Mouse (Mus musculus): ENCODE data around the gene Gpsm1. TPM values are rescaled to one million over a fixed set of nuclear protein-coding genes. Genes with fewer than 3 reads are reported as not detected.

Gene Gpsm1
- 64.4 and 71.6 TPM in 2 replicates for polyA plus RNA-seq (2015; fragmentation: Nextera tagmentation; extraction: Ambion mirVana)

DNA sequence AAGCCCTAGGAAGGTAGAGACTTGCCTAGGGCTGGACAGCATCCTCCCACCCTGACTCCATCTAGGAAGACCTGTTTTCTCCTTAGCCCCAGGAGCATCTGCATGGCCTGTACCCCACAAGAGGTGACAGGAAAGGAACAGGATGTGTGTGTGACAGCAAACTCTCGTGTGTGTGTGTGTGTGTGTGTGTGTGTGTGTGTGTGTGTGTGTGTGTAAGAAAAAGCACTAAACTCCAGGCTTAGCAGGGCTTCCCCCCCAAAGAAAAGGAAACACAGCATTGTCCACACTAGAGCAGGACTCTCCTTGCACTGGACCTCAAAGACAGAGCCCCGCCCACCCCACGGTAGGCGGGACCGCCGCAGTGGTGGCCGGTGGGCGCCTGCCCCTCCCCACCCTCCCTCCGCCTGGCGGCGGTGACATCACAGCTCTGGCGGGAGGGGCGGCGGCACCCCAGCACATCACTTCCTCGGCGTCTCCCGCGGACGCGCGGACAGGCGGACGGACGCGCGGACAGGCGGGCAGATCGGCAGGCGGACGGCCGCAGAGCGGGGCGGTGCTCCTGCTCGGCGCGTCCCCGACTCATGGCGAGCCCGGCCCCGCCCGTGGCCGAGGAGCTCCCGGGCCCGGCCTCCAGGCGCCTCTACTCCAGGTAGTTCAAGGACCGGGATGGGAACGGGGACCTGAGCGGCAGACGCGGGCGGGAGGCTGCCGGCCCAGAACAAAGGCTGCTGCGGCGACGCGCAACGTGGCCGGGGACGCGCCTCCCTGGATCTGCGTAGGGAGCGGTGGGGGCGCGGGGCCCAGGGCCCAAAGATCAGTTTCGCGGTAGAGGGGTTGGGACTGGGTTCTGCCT is at the start of gene Gpsm1:
TSS of gene Gpsm1 (plus strand) at position 444 of the 853 bp plus-strand sequence.
- ATAC-seq (replicated peaks; ENCODE audit: insufficient number of reproducible peaks, insufficient read depth, low FRiP score, low read depth): peak; percentile 85
- peak within 1 kb of the TSS; percentile 86 for H3K4me3 ChIP-seq
- H3K27ac ChIP-seq: peak within 1 kb of the TSS; percentile 96
- no peaks in the 10 kb centered on the region for H3K9me3 ChIP-seq (replicated peaks)
- H3K36me3 ChIP-seq: no peaks in the 10 kb centered on the region
- peak within 1 kb of the TSS; percentile 78 for H3K4me2 ChIP-seq
- no peaks in the 10 kb centered on the region for H3K27me3 ChIP-seq
- H3K4me1 ChIP-seq (replicated peaks): peaks cover 65% of the 10 kb centered on the region
- H3K9ac ChIP-seq: peak within 1 kb of the TSS; percentile 96
- under 1% methylated on average over 57 of the region's 66 CpGs for WGBS

DNA sequence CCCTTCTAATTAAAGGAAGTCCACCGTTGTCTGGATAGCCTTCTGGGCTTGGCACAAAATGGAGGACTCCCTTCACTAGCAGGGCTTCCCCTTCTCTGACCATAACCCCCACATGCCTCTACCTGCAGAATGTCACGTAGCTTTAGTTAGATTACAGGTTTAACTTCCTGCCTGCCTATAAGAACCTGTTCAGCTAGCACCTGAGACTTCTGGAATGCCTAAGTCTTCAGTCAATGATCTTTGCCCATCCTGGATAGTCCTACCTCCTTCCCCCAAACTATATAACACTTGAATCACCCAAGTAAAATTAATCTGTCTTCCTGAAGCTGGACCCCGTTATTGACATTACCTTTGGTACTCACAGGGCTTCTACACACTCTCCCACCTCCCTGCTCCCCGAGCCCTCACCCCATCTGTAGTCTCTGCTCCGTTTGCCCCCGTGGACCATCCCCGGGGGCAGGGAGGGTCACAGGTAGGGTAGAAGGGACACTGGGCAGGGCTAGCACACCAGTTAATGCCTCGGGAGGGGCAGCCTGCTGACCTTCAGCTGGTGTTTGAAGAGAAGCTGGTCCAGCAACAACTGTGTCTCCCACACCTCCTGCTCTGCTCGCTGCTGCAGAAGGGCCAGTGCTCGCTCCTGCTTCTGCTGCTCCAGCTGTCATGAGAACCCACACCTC is 49.1 kb upstream of the Gpsm1 start:
- no peak overlapping the region for H3K9ac ChIP-seq
- WGBS: 76% methylated on average over 10 of the region's 10 CpGs
- ATAC-seq (replicated peaks; ENCODE audit: insufficient number of reproducible peaks, insufficient read depth, low FRiP score, low read depth): no peak
- H3K9me3 ChIP-seq (replicated peaks): no peaks in the 10 kb centered on the region
- no peaks in the 10 kb centered on the region for H3K36me3 ChIP-seq
- H3K27me3 ChIP-seq: 0 out of 2 replicates have a peak, but pooled peaks cover 3% of the 10 kb centered on the region
- no peak overlapping the region for H3K27ac ChIP-seq
- H3K4me1 ChIP-seq (replicated peaks): no peaks in the 10 kb centered on the region
- H3K4me2 ChIP-seq: no peak overlapping the region
- H3K4me3 ChIP-seq: no peak overlapping the region

DNA sequence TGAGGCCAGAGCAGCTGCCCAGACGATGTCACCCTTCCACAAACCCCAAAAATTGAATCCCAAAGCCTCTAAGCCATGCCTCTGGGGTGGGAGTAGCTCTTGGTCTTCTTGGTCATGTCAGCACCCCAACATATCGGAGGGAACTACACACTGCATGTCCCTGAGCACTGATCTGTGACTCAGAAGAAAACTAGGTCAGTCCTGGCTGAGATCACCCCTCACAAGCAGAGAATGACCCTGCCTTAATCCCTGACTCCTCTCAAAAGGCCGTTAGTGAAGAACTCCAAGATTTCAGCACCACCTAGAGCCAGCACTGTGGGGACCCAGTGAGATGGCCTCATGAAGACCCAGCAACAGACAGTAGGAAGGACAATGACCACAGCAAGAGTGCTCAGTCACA is 47.1 kb upstream of the Gpsm1 start:
- WGBS: 52% methylated on average over 3 of the region's 3 CpGs
- no peak overlapping the region for H3K27ac ChIP-seq

DNA sequence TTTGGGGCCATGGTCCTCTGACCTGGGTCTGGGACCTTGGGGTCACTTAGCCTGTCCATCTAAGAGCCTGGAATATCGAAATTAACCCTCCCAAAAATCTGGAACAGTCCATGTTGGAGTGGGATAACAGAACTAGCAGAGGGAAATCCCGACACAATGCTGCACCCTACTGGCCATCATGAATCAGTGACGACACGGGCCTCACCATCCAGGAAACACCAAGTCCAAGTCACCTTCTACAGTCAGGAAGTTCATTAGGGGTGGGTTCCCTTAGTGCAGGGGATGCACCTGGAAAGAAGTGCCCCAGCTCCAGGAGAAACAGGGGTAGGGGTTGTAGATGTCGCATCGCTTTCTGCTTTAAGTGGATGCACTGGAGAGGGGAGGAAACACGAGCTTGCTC is 41.7 kb upstream of the Gpsm1 start:
- no peaks in the 10 kb centered on the region for H3K9me3 ChIP-seq (replicated peaks)
- no peak for ATAC-seq (replicated peaks; ENCODE audit: insufficient number of reproducible peaks, insufficient read depth, low FRiP score, low read depth)
- H3K4me3 ChIP-seq: no peak overlapping the region
- H3K9ac ChIP-seq: no peak overlapping the region
- 15% methylated on average over 7 of the region's 7 CpGs for WGBS
- H3K4me1 ChIP-seq (replicated peaks): no peaks in the 10 kb centered on the region
- no peak overlapping the region for H3K27ac ChIP-seq
- no peaks in the 10 kb centered on the region for H3K36me3 ChIP-seq
- no peak overlapping the region for H3K4me2 ChIP-seq
- H3K27me3 ChIP-seq: no peaks in the 10 kb centered on the region

More for the DNA sequence above, 47.1 kb upstream of the Gpsm1 start:
- H3K4me2 ChIP-seq: no peak overlapping the region
- H3K9me3 ChIP-seq (replicated peaks): no peaks in the 10 kb centered on the region
- H3K4me1 ChIP-seq (replicated peaks): no peaks in the 10 kb centered on the region
- H3K27me3 ChIP-seq: 0 out of 2 replicates have a peak, but pooled peaks cover 3% of the 10 kb centered on the region
- H3K4me3 ChIP-seq: no peak overlapping the region
- H3K36me3 ChIP-seq: no peaks in the 10 kb centered on the region
- no peak for ATAC-seq (replicated peaks; ENCODE audit: insufficient number of reproducible peaks, insufficient read depth, low FRiP score, low read depth)
- H3K9ac ChIP-seq: no peak overlapping the region

DNA sequence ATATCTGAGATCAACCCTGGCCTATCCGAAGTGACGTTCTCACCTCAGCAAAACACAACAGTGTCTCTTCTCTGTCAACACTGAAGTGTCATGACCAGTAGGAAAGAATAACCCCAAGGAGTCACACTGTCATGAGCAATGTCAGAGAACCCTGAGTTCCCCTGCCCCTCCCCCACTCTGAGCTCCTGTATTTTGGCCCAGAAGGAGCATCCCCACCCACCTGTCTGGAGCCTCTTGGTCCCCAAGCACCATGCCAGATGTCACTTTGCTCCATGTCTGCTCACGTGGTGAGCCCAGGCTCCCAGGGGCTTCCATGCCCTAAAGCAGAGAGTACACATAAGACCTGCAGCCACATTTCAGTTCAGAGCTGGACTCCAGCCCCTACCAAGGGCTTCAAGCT is 35.6 kb upstream of the Gpsm1 start:
- no peaks in the 10 kb centered on the region for H3K27me3 ChIP-seq
- H3K9me3 ChIP-seq (replicated peaks): no peaks in the 10 kb centered on the region
- no peak overlapping the region for H3K9ac ChIP-seq
- H3K36me3 ChIP-seq: no peaks in the 10 kb centered on the region
- WGBS: 71% methylated on average over 3 of the region's 3 CpGs
- H3K27ac ChIP-seq: no peak overlapping the region
- no peak overlapping the region for H3K4me3 ChIP-seq
- no peak for ATAC-seq (replicated peaks; ENCODE audit: insufficient number of reproducible peaks, insufficient read depth, low FRiP score, low read depth)
- no peaks in the 10 kb centered on the region for H3K4me1 ChIP-seq (replicated peaks)
- no peak overlapping the region for H3K4me2 ChIP-seq

DNA sequence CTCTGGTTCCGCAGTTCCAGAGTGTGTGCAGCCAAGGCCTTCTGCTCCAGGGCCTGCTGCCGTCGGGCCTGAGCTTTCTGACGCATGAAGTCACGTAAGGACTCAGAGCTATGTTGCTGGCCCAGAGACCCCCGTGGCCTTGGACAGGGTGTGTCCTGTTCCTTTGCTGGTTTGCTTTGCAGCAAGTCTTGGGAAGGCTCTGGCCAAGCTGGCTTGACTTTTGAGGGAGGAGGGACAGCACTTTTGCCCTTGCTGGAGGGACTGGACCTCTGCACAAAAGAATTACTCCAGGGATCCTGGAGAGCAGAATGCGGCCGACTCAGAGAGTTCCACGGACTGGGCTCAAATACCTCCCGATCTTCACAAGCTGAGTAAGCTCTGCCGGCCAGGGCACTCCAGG is 34.7 kb upstream of the Gpsm1 start:
- no peaks in the 10 kb centered on the region; the same call in 1 of the 2 replicates for H3K4me1 ChIP-seq (replicated peaks)
- H3K4me2 ChIP-seq: no peak overlapping the region
- H3K36me3 ChIP-seq: no peaks in the 10 kb centered on the region
- ATAC-seq (replicated peaks; ENCODE audit: insufficient number of reproducible peaks, insufficient read depth, low FRiP score, low read depth): no peak
- H3K27me3 ChIP-seq: no peaks in the 10 kb centered on the region
- no peaks in the 10 kb centered on the region for H3K9me3 ChIP-seq (replicated peaks)
- H3K27ac ChIP-seq: no peak overlapping the region
- whole genome bisulfite sequencing: 70% methylated on average over 11 of the region's 11 CpGs
- no peak overlapping the region for H3K4me3 ChIP-seq
- H3K9ac ChIP-seq: no peak overlapping the region

DNA sequence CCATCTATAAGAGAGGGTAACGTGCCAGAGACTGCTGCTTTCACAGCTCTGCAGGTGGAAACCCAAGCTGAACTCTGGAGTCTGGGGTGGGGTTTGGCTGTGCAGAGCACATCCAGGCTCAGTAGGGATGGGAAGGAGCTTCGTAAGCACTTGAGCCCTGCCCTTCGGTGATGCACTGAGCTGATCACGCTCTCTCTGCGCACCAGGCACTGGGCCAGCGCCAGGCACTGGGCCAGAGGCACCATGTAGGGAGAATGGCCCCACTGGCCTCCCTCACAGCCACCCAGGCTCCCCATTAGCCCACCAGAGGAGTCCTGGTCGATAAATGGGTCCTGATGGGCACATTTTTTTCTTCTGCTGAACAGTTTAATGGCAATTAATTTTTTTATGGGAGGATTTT is 29.5 kb upstream of the Gpsm1 start:
- H3K9me3 ChIP-seq (replicated peaks): no peaks in the 10 kb centered on the region
- H3K36me3 ChIP-seq: no peaks in the 10 kb centered on the region
- 0 out of 2 replicates have a peak, but pooled peaks have one; percentile 31 for ATAC-seq (replicated peaks; ENCODE audit: insufficient number of reproducible peaks, insufficient read depth, low FRiP score, low read depth)
- no peak overlapping the region for H3K9ac ChIP-seq
- no peak overlapping the region for H3K27ac ChIP-seq
- H3K4me2 ChIP-seq: no peak overlapping the region
- 45% methylated on average over 7 of the region's 7 CpGs for WGBS
- no peaks in the 10 kb centered on the region for H3K27me3 ChIP-seq
- H3K4me3 ChIP-seq: no peak overlapping the region
- peaks cover 3% of the 10 kb centered on the region; the same call in 1 of the 2 replicates for H3K4me1 ChIP-seq (replicated peaks)

DNA sequence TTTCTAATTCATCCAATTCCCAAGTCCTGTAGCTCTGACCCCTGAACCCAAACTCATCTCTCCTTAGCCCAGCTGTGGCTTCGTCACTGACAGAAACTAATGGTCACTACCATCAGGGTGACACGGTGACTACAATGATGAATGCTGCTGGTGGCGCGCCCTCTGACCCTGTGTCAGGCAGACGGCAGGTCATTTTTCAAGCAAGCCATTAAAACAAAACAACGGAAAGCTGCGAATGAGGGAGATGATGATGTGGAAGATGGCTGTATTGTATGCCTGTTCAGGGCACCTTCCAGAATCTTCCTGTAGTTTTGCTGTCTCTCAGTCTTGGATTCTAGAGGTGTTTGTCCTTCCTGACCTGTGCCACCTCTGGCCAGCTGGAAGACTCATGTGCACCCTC is 28.9 kb upstream of the Gpsm1 start:
- no peaks in the 10 kb centered on the region for H3K9me3 ChIP-seq (replicated peaks)
- no peaks in the 10 kb centered on the region for H3K36me3 ChIP-seq
- no peaks in the 10 kb centered on the region for H3K27me3 ChIP-seq
- no peak overlapping the region for H3K4me3 ChIP-seq
- peaks cover 3% of the 10 kb centered on the region; the same call in 1 of the 2 replicates for H3K4me1 ChIP-seq (replicated peaks)
- ATAC-seq (replicated peaks; ENCODE audit: insufficient number of reproducible peaks, insufficient read depth, low FRiP score, low read depth): no peak
- H3K4me2 ChIP-seq: no peak overlapping the region
- 76% methylated on average over 7 of the region's 7 CpGs for WGBS
- H3K9ac ChIP-seq: no peak overlapping the region
- H3K27ac ChIP-seq: no peak overlapping the region

DNA sequence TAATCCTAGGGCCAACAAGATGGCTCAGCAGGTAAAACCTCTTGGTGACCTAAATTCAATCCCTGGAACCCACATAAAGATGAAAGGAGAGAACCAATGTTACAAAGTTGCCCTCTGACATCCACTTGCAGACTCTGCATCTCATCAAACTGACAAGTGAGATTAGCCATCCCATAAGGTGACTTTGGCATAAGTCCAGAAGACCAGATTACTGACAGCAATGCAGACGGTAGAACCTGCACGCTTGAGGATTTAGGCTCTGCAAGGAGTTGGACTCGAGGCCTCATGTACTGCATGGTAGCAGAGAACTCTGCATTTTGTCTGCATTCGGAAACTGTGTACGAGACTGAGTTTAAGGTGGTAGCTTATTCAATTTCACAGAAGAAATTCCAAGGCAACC is 25.2 kb upstream of the Gpsm1 start:
- no peak for ATAC-seq (replicated peaks; ENCODE audit: insufficient number of reproducible peaks, insufficient read depth, low FRiP score, low read depth)
- 50% methylated on average over 5 of the region's 5 CpGs for WGBS

DNA sequence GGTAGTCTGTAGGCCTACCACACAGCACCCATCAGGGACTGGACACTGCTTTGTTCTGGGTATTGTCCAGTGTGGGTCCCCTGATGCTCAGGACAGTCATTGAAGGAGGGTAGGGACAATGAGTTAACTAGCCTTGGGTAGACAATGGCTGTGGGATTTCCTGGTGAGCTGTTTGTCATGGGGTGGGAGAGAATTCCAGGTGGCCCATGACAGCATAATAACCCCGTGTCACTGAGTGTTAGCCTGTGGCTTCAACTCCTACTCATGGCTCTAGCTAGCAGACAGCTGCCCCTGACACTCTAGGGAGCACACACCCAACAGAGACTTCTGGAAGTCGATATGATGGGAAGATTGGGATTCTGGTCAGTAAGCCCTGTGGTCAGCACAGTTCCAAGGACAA is 20.9 kb upstream of the Gpsm1 start, which contains the start of gene Ccdc187:
TSS of gene Ccdc187 (minus strand) at position 101 of the 400 bp plus-strand sequence.
- Histone ChIP-seq H3K4me1 (replicated peaks) (peaks cover 32% of the 10 kb centered on the region), H3K4me3 (no peak within 1 kb of the TSS), H3K9me3 (replicated peaks) (no peaks in the 10 kb centered on the region), H3K27ac (no peak within 1 kb of the TSS), H3K36me3 (no peaks in the 10 kb centered on the region), H3K9ac (no peak within 1 kb of the TSS), H3K4me2 (no peak within 1 kb of the TSS), H3K27me3 (no peaks in the 10 kb centered on the region)
- no peak for ATAC-seq (replicated peaks; ENCODE audit: insufficient number of reproducible peaks, insufficient read depth, low FRiP score, low read depth)
- WGBS: 76% methylated on average over 2 of the region's 2 CpGs

More for the DNA sequence above, 25.2 kb upstream of the Gpsm1 start:
- Histone ChIP-seq H3K4me3 (no peak overlapping the region), H3K9ac (no peak overlapping the region), H3K9me3 (replicated peaks) (no peaks in the 10 kb centered on the region), H3K27me3 (no peaks in the 10 kb centered on the region), H3K4me1 (replicated peaks) (peaks cover 3% of the 10 kb centered on the region; the same call in 1 of the 2 replicates), H3K27ac (no peak overlapping the region), H3K4me2 (no peak overlapping the region), H3K36me3 (no peaks in the 10 kb centered on the region)

DNA sequence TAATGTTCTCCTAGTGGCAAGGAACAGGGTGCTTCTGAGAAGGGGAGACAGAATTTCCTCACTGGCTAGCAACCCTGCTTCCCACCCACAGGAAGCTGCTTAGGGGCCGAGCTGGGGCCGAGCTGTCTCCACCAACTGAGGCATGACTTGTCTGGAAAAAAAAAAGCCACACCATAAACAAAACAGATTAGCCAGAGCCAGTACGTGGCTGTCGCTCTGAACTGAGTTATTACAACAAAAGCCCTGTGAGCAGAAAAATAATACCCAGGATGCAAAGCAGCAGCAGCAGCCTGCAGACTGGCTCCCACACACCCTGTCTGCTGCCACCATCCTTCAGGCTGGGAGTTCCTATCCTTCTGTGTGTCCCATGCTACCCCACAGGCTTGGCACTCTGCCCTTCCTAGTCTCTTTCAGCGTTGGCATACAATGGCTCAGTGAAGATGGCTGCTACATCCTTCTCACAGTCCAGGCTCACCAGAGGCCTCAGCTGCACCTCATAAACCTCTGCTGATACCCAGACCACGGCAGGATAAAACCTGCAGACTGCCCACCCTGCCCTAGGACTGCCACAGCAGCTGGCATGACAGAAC is 18.6 kb upstream of the Gpsm1 start:
- H3K27me3 ChIP-seq: no peaks in the 10 kb centered on the region
- no peaks in the 10 kb centered on the region for H3K9me3 ChIP-seq (replicated peaks)
- peaks cover 44% of the 10 kb centered on the region for H3K4me1 ChIP-seq (replicated peaks)
- no peak overlapping the region for H3K4me3 ChIP-seq
- H3K9ac ChIP-seq: no peak overlapping the region
- WGBS: 48% methylated on average over 6 of the region's 6 CpGs
- H3K4me2 ChIP-seq: no peak overlapping the region
- no peaks in the 10 kb centered on the region for H3K36me3 ChIP-seq
- 0 out of 2 replicates have a peak overlapping the region, but pooled peaks have one; percentile 39 for H3K27ac ChIP-seq
- ATAC-seq (replicated peaks; ENCODE audit: insufficient number of reproducible peaks, insufficient read depth, low FRiP score, low read depth): no peak
